Mouse (Mus musculus) C2C12 (cell line): ENCODE results near the gene Inpp5d.

Experiments
- CEBPB ChIP-seq: IDR thresholded peaks from one replicate; pipeline ENCODE4 v1.6.1; 2011; ENCODE audit warnings: low read depth, mild to moderate bottlenecking, control low read depth, moderate library complexity
- CTCF ChIP-seq: IDR thresholded peaks from one replicate; pipeline ENCODE4 v1.5.1; 2011; ENCODE audit not compliant: control insufficient read depth, insufficient read depth, insufficient read length
- FOSL1 ChIP-seq: IDR thresholded peaks from one replicate; pipeline ENCODE4 v1.8.0; 2011; ENCODE audit warnings: mild to moderate bottlenecking, low read length; ENCODE audit not compliant: poor library complexity, insufficient read depth, severe bottlenecking
- MAX ChIP-seq: IDR thresholded peaks from one replicate; pipeline ENCODE4 v1.6.1; 2011; ENCODE audit warnings: mild to moderate bottlenecking, control low read depth
- MYOD1 ChIP-seq: IDR thresholded peaks from one replicate; pipeline ENCODE4 v1.6.1; 2011; ENCODE audit warnings: low read depth; ENCODE audit not compliant: control insufficient read depth, insufficient read length
- USF1 ChIP-seq: IDR thresholded peaks from one replicate; pipeline ENCODE4 v1.6.1; 2011; ENCODE audit warnings: low read depth, mild to moderate bottlenecking, control low read depth, moderate library complexity

DNA sequence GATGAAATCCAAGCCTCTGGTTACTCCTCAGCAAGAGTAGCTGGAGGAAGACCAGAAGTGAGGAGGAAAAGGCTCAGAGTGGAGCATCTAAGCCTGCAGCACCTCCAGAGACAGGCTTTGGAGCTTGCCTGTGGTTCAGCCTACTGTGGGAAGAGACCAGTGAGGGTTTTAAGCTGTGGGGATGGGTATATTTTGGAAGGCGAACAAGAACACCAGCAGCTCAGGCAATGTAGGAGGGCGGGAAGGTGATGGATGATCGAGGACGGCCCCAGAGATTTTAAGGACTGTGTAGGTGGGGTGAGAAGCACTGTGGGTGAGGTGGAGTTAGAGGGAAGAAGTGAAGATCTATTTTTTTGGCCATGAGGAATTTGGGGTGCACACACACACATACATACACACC lies 60.8 kb downstream of the Inpp5d start:
- TF ChIP-seq USF1 (no peak), CTCF (no peak), MAX (no peak), FOSL1 (no peak), MYOD1 (no peak), CEBPB (no peak)
